ENCODE assay signal across 8 mouse cellular contexts in the genomic region with DNA sequence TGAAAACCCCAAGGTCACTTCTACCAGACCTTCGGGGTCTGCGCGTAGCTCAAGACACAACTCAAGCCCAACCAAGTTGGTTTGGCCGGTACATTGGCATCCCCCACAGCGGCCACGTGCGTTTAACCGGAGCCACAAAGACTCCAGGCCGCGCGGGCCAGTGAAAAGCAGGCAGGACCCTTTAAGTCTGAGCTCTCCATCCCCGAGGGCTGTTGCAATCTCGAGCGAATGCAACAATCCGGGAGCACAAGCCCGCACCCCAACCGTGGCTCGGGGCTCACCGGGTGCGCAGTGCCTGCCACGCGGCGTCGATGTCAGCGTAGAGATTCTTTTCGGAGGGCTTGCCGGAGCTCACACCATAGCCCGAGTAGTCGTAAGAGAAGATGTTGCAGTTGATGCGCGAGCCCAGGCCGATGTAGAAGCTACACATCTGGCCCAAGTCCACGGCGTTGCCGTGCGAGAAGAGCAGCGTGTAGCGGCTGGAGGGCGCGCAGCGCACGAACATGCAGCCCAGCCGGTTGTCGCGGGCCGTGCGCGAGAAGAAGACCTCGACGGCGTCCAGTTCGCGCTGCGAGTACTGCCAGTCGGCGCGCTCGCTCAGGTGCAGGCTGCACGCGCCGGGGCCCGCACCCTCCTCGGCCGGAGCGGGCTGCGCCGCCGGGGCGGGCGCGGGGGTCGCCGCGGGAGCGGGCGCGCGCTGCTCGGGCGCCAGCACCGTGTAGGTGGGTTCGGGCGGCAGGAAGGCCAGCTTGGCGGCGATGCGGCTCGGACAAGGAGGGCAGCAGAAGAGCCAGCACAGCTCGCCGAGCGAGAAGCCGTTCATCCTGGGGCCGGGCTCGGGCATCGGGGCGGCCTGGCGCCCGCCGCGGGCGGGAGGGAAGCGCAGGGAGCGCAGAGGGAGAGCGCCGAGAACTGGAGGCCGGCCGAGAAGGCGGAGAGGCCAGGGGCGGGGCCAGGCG. TPM values are rescaled to one million over a fixed set of nuclear protein-coding genes. Genes with fewer than 3 reads are reported as not detected.
DNase-seq lines count a peak whose midpoint lies in the region; ATAC-seq and TF ChIP-seq lines count a peak whose summit lies in the region.

Gene Abhd17c, minus strand, starts transcription at position 893 of the 959 bp plus-strand sequence.

- H3K4me1 ChIP-seq in limb, embryonic 10.5 days, result peaks cover 35% of the 10 kb centered on the region
- peaks cover 46% of the 10 kb centered on the region for H3K4me1 ChIP-seq in midbrain, embryonic 15.5 days
- peaks cover 2% of the 10 kb centered on the region; the same call in 1 of the 2 replicates for H3K4me1 ChIP-seq in spleen, adult 2 months (ENCODE audit: control insufficient read depth, insufficient read depth, insufficient read length)

- no peaks in the 10 kb centered on the region for H3K27me3 ChIP-seq in limb, embryonic 10.5 days (ENCODE audit: low read depth, poor library complexity, severe bottlenecking)
- H3K27me3 ChIP-seq in midbrain, embryonic 15.5 days (replicated peaks), result no peaks in the 10 kb centered on the region
- H3K27me3 ChIP-seq in spleen, adult 2 months (ENCODE audit: control insufficient read depth, insufficient read depth, low read length), result peaks cover 1% of the 10 kb centered on the region; the same call in 1 of the 2 replicates

- H3K9me3 ChIP-seq in limb, embryonic 10.5 days (replicated peaks), result no peaks in the 10 kb centered on the region
- no peaks in the 10 kb centered on the region for H3K9me3 ChIP-seq in midbrain, embryonic 15.5 days

- DNase-seq in layer of hippocampus, adult 11-12 months (ENCODE audit: low spot score), result peak; percentile 43
- DNase-seq in layer of hippocampus, adult 9-11 months, result no peak
- DNase-seq in embryo, embryonic 10.5 days (ENCODE audit: low spot score), result peak; percentile 70
- peak; percentile 21 for DNase-seq in gastrocnemius, postnatal 25 days
- peak; percentile 76 for DNase-seq in limb, embryonic 10.5 days (ENCODE audit: low spot score)
- DNase-seq in spleen, adult 2 months (ENCODE audit: low read depth in 1 of 2, low spot score in 2 of 2), result peak in 1 of 2 experiments; percentile 30

- H3K9ac ChIP-seq in midbrain, embryonic 15.5 days, result peak within 1 kb of the TSS; percentile 89

- peak within 1 kb of the TSS; percentile 98 for H3K27ac ChIP-seq in limb, embryonic 10.5 days
- peak within 1 kb of the TSS; percentile 93 for H3K27ac ChIP-seq in midbrain, embryonic 15.5 days
- H3K27ac ChIP-seq in spleen, adult 2 months (ENCODE audit: insufficient read depth, low read length), result peak within 1 kb of the TSS; percentile 40

- H3K4me2 ChIP-seq in midbrain, embryonic 15.5 days, result peak within 1 kb of the TSS; percentile 87

- under 1% methylated on average over 107 of the region's 109 CpGs for WGBS in limb, embryonic 10.5 days
- WGBS in midbrain, embryonic 15.5 days, result under 1% methylated on average over 103 of the region's 109 CpGs
- WGBS in spleen, adult 2 months, result under 1% methylated on average over 99 of the region's 109 CpGs

- H3K4me3 ChIP-seq in limb, embryonic 10.5 days, result peak within 1 kb of the TSS; percentile 96
- H3K4me3 ChIP-seq in midbrain, embryonic 15.5 days, result peak within 1 kb of the TSS; percentile 92
- peak within 1 kb of the TSS; percentile 90 for H3K4me3 ChIP-seq in spleen, adult 2 months (ENCODE audit: extremely low read depth, insufficient read depth, insufficient read length)

- H3K36me3 ChIP-seq in limb, embryonic 10.5 days, result peaks cover 16% of the 10 kb centered on the region
- H3K36me3 ChIP-seq in midbrain, embryonic 15.5 days (replicated peaks), result no peaks in the 10 kb centered on the region
- H3K36me3 ChIP-seq in spleen, adult 2 months (ENCODE audit: control insufficient read depth, insufficient read depth, low read length), result no peaks in the 10 kb centered on the region

- peak; percentile 31 for ATAC-seq in inflammation-experienced regulatory T-cells, adult 6 months
- peak; percentile 79 for ATAC-seq in midbrain, embryonic 15.5 days (replicated peaks)

- TF ChIP-seq POLR2A in spleen, adult 2 months (IDR thresholded peaks at IDR 0.05; ENCODE audit: low read depth, low read length), result no peak

- TF ChIP-seq CTCF in spleen, adult 2 months (IDR thresholded peaks at IDR 0.05; ENCODE audit: extremely low read depth, insufficient read depth, insufficient read length, insufficient replicate concordance), result no peak

RNA-seq across cellular contexts. Expression of gene Abhd17c, which starts in this region (rescaled TPM):
- total RNA-seq in gastrocnemius, postnatal 25 days (2021), result 1 to 10 TPM; 5.2 to 5.6 TPM
- polyA plus RNA-seq in inflammation-experienced regulatory T-cells, adult 6 months (2017; shearing (Covaris generic)), result 10 to 100 TPM in 2 of 3 experiments, 1 to 10 TPM in 1; 7.1 to 14.5 (median 10.9) TPM
- 46.2 and 53.6 TPM in 2 replicates for polyA plus RNA-seq in limb, embryonic 10.5 days (2016; fragmentation: Nextera tagmentation; extraction: Ambion mirVana)
- 69.9 and 74.4 TPM in 2 replicates for polyA plus RNA-seq in midbrain, embryonic 15.5 days (2015; fragmentation: Nextera tagmentation; extraction: Ambion mirVana)
- polyA plus RNA-seq in spleen, adult 2 months (2012; rRNA removed), result 32.8 and 33.9 TPM in 2 replicates

Comparison
In these comparisons a context has a peak if more than half of its experiments do, and no peak if none do; other contexts are left out.
1. H3K27ac ChIP-seq: peak in every context shown above with its lines; median percentile 98 in limb, embryonic 10.5 days; 93 in midbrain, embryonic 15.5 days; 40 in spleen, adult 2 months.